Mouse (Mus musculus): Measurements from ENCODE around the gene Gm20695.
A peak's percentile ranks its signal among the peaks of the same experiment; 100 is the strongest.
"Not testable (repeated sequence)": the region's sequence is repeated elsewhere in the genome, so short reads cannot be mapped to it uniquely, and the experiment has no call there.

Gm20695 gene

DNA sequence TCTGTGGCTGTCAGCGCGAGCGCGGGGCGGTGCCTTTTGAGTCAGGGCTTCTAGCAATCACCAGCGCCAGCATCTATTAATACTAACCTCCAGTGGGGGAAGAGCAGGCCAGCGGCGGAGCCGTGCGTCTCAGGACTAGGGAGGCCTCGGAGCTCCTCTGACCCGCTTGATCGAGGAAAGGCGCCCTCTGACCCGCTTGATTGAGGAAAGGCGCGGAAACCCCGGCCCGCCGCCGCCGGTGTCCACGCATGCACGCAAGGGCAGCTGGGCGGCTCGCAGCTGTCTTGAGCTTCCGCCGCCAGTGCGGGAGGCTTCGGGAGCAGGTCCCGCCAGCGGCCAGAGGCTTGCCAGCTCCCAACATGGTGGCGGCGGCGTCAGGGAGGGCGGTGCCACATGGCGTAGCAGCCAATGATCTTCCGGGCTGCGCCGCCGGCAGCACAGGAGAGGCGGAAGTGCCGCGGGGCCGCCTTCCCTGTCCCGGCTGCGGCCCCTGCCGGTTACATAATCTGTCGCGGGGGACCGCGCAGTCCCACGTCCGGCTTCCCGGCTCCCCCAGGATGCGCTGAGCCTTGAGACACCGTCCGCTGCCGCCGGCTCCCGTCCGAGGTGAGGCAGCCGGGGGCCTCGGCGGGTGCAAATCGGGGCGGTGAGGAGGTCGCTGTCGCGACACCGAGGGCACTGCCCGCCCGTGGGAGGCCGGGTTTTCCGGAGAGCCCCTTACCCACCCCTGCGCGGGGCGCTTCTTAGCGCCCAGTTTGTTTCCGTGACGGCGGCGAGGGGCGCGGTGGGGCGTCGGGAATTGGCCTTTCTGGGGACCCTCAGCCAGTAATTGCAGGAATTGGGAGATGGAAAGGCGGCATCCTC lies at the start of gene Gm20695, which contains the start of gene Zfp597:
TSS of gene Gm20695 (plus strand) at position 448 of the 864 bp plus-strand sequence.
TSS of gene Zfp597 (minus strand) at position 361 of the 864 bp plus-strand sequence.
- DNase-seq (ENCODE audit: low spot score in 2 of 2): peak; percentile 81 to 86

- no peak for DNase-seq (ENCODE audit: low spot score in 2 of 2)
Observed at GRCm38 (mm10) chr16:3835461-3835860, 49.0 kb upstream of the Gm20695 start.

DNA sequence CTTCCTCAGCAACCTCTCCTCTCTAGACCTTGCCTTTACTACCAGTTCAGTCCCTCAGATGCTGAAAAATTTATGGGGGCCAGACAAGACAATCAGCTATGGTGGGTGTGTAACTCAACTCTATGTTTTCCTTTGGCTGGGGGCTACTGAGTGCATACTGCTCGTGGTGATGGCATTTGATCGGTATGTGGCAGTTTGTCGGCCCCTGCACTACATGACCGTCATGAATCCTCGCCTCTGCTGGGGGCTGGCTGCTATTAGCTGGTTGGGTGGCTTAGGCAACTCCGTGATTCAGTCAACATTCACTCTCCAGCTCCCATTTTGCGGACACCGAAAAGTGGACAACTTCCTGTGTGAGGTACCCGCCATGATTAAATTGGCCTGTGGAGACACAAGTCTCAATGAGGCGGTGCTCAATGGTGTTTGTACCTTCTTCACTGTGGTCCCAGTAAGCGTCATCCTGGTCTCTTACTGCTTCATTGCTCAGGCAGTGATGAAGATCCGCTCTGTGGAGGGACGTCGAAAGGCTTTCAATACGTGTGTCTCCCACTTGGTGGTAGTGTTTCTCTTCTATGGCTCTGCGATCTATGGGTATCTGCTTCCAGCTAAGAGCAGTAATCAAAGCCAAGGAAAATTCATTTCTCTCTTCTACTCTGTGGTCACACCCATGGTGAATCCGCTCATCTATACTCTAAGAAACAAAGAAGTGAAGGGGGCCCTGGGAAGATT lies 45.1 kb upstream of the Gm20695 start:
- peak in 1 of 2 experiments; percentile 8 for DNase-seq (ENCODE audit: low spot score in 2 of 2)

GRCm38 (mm10) chr16:3842989-3843388 lies 41.5 kb upstream of the Gm20695 start:
- no peak for DNase-seq (ENCODE audit: low spot score in 2 of 2)

GRCm38 (mm10) chr16:3843796-3844195 lies 40.7 kb upstream of the Gm20695 start:
- no peak for DNase-seq (ENCODE audit: low spot score in 2 of 2)

DNA sequence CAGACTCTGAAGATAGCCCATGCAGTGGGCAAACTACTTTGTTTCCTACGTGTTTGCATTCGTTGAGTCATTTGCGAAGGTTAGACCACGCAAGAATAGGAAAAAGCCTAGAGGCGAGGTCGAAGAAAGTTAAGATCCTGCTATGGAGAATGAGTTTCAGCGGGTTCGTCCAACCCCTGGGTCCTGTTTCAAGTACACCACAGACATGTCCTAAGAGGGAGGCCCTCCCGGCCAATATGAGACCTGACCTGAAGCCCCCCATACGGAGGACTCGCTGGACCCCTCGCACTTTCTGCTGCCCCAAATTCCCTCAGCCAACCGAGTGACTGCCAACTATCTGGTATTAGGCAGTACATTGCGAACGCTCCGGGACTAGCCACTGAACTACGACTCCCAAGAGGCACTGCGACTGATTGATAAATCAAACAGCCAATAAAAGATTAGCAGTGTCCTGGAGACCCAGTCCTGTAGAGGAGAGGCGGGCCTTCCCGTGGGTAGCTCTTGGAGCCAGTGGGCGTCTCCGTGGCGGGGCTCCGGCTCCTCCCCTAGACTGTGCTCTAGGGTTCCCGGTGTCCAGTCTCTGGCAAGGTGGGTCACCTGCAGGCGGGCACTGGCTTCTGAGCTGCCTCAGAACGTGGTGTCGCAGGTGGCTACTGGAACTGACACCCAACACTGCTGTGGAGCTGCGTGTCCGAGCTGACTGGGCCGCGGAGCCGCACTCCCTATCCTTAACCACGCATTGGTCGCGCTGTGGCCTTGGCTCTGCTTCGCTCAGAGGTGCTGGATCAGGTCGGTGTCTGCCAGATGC lies 37.5 kb upstream of the Gm20695 start, which contains the start of gene Zfp174:
TSS of gene Zfp174 (plus strand) at position 558 of the 808 bp plus-strand sequence.
- peak; percentile 88 to 89 for DNase-seq (ENCODE audit: low spot score in 2 of 2)

DNA sequence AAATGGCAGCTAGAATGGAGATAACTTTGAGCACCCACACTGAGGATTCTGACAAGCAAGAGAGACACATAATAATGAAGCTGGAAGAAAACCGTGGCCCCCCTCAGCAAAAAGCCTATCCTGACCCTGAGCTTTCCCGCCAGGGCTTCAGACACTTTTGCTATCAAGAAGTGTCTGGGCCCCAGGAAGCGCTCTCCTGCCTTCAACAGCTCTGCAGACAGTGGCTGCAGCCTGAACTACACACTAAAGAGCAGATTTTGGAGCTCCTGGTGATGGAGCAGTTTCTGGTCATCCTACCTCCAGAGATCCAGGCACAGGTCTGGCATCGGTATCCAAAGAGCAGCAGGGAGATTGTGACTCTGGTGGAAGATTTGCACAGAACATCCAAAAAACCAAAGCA lies 36.6 kb upstream of the Gm20695 start:
- DNase-seq (ENCODE audit: low spot score in 2 of 2): no peak

DNA sequence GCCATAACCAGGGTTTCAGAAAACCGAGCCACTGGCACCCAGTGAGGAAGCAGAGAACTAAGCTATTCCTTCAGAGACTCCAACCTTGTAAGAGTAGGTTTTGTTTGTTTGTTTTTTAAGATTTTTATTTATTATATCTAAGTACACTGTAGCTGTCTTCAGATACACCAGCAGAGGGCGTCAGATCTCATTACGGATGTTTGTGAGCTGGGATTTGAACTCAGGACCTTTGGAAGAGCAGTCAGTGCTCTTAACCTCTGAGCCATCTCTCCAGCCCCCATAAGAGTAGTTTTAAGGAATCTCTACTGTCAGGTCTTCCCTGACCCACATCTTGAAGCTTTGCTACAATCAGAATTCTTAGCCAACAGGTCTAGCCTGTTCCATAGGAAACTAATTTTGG lies 36.0 kb upstream of the Gm20695 start:
- DNase-seq (ENCODE audit: low spot score in 2 of 2): no peak

- DNase-seq (ENCODE audit: low spot score in 2 of 2): not testable (repeated sequence)
Observed at GRCm38 (mm10) chr16:3851301-3851700, 33.1 kb upstream of the Gm20695 start.

DNA sequence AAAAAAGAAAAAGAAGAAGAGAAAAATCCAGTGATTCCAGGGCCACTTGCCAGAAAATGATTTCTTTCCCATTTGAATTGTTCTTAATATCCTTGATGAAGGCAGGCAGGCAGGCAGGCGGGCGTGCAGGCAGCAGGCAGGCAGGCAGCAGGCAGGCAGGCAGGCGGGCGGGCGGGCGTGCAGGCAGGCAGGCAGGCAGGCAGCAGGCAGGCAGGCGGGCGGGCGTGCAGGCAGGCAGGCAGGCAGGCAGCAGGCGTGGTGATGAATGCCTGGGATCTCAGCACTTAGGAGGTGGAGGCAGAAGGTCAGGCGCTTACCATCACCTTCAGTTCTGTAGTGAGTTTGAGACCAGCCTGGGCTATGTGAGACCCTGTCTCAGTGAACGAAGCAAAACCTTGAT lies 31.9 kb upstream of the Gm20695 start:
- DNase-seq (ENCODE audit: low spot score in 2 of 2): no peak

GRCm38 (mm10) chr16:3854437-3855182 lies 29.8 kb upstream of the Gm20695 start:
- no peak for DNase-seq (ENCODE audit: low spot score in 2 of 2)

DNA sequence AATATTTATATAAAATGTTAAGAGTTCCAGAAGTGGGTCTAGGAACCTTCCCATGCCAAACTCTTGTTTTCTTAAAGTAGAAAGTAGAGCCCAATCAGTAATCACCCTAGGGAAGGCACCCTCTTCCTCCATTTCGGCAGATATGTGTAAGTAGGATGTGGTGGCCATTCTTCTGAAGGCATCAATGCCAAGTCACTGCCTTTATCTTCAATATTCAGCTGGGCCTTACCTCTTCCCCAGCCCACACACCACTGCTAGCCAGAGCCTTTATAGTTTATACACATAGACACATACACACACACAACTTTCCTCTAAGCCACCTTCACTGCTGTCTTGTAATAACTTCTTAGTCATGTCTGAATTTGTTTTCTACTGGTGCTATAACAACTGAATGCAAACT lies 28.7 kb upstream of the Gm20695 start:
- DNase-seq (ENCODE audit: low spot score in 2 of 2): no peak

DNA sequence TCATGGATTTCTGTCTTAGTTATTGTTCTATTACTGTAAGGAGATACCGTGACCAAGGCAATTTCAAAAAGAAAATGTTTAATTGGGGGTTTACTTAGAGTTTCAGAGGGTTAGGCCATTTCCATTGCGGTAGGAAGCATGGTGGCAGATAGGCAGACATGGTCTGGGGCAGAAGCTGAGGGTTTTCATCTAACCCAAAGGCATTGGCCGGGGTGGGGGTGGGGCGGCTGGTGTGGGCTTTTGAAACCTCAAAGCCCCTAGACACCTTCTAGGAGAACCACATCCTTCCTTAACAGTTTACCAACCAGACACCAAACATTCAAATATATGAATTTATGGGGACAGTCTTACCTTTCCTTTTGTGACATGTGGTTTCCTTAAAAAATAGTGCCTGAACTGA lies 25.2 kb upstream of the Gm20695 start:
- no peak for DNase-seq (ENCODE audit: low spot score in 2 of 2)

DNA sequence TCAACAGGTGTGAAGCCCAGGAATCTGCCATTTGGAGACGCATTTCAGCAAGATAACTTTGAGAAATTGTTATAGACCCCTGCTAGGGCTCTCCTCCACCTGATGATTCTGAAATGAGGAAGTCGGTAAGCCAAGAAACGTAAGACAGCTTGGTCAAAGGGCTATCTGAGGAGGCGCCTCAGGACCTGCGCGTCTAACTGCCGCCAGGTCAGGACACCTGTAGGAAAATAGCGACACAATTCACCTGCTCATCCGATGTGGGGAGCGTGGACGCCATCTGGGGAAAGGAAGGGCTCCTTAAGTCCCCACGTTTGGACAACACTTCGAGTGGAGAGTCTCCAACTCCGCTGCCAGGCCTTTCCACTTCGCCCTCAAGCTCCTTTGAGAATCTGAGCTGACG lies 12.6 kb upstream of the Gm20695 start:
- no peak for DNase-seq (ENCODE audit: low spot score in 2 of 2)

- peak; percentile 69 to 80 for DNase-seq (ENCODE audit: low spot score in 2 of 2)
Observed at GRCm38 (mm10) chr16:3872216-3873047, 12.0 kb upstream of the Gm20695 start, which contains the start of gene Naa60. Naa60 (plus strand) TSS chr16:3872375.

- no peak for DNase-seq (ENCODE audit: low spot score in 2 of 2)
Observed at GRCm38 (mm10) chr16:3876346-3876745, 8.1 kb upstream of the Gm20695 start.

- DNase-seq (ENCODE audit: low spot score in 2 of 2): no peak
Observed at GRCm38 (mm10) chr16:3885065-3885670, 720 bp downstream of the Gm20695 start.

- no peak for DNase-seq (ENCODE audit: low spot score in 2 of 2)
Observed at GRCm38 (mm10) chr16:3891621-3892295, 7.3 kb downstream of the Gm20695 start.

- DNase-seq (ENCODE audit: low spot score in 2 of 2): no peak
Observed at GRCm38 (mm10) chr16:3893739-3894138, 9.3 kb downstream of the Gm20695 start.

Measured in natural killer cell, adult 2 months (primary cell).